Mouse (Mus musculus) testis, adult 2 months (tissue): ENCODE results near the gene Ace.

Source experiments
- CTCF ChIP-seq: fragments of 200-500 bp; IDR thresholded peaks from 2 replicates; pipeline ENCODE4 v1.5.1; 2012; ENCODE audit warnings: low read depth, mild to moderate bottlenecking, inconsistent platforms, low read length, moderate library complexity; ENCODE audit not compliant: control insufficient read depth, insufficient read depth, insufficient replicate concordance
- POLR2A ChIP-seq: fragments of 200-500 bp; IDR thresholded peaks from 2 replicates; pipeline ENCODE4 v1.6.1; 2012; ENCODE audit warnings: low read depth, mild to moderate bottlenecking, inconsistent platforms, low read length, moderate library complexity; ENCODE audit not compliant: control insufficient read depth

DNA sequence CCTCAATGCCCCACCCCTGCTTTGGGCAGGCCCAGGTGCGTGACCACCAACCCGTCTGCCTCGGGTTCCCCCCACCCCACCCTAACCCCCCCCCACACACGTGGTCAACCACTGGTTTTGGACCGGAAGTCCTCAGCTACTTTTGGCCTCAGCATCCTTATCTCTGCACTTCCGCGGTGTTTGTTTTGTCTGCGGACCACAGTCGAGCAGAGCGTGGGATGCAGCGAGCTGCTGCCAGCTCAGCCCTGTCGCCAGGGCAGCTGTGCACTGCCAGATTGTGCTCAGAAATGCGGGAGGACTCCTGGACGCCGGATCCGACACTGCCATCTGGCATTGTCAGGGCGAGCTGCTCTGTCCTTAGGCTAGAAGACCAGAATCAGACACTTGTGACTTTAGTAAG is 8.4 kb upstream of the Ace start:
- no peak for TF ChIP-seq CTCF
- no peak for TF ChIP-seq POLR2A
